Mouse (Mus musculus) stomach, embryonic 14.5 days (tissue): ENCODE data around the gene Tmem37. TPM values are rescaled to one million over a fixed set of nuclear protein-coding genes. Genes with fewer than 3 reads are reported as not detected.
"Not testable (repeated sequence)": the region's sequence is repeated elsewhere in the genome, so short reads cannot be mapped to it uniquely, and the experiment has no call there.

Source experiments
- ATAC-seq: fragments of 200-750 bp; cut with Nextera tagmentation; 2 replicates; pipeline ENCODE4 v1.8.0; 2017; ENCODE audit warnings: low read depth, moderate TSS enrichment; ENCODE audit not compliant: insufficient number of reproducible peaks, insufficient read depth, low FRiP score
- H3K27ac ChIP-seq: fragments of 300-500 bp; sonication (generic); 2 replicates; pipeline ENCODE4 v1.5.1; 2014; ENCODE audit warnings: mild to moderate bottlenecking, low read length, moderate library complexity, mixed read lengths
- H3K27me3 ChIP-seq: fragments of 300-500 bp; sonication (generic); 2 replicates; pipeline ENCODE4 v1.6.1; 2014; ENCODE audit warnings: low read length, control low read depth, mixed read lengths; ENCODE audit not compliant: control insufficient read depth, insufficient read depth
- H3K36me3 ChIP-seq: fragments of 300-500 bp; sonication (generic); 2 replicates; pipeline ENCODE4 v1.6.1; 2014; ENCODE audit warnings: mild to moderate bottlenecking, control low read depth, low read length, moderate library complexity, mixed read lengths; ENCODE audit not compliant: control insufficient read depth, insufficient read depth
- H3K4me1 ChIP-seq: fragments of 300-500 bp; sonication (generic); 2 replicates; pipeline ENCODE4 v1.6.1; 2014; ENCODE audit warnings: low read length, control low read depth, mixed read lengths; ENCODE audit not compliant: control insufficient read depth, insufficient read depth
- H3K4me2 ChIP-seq: fragments of 300-500 bp; sonication (generic); replicated peaks from 2 replicates; pipeline ENCODE4 v1.6.1; 2014; ENCODE audit warnings: low read depth, low read length, control low read depth
- H3K4me3 ChIP-seq: fragments of 300-500 bp; sonication (generic); 2 replicates; pipeline ENCODE4 v1.5.1; 2014; ENCODE audit warnings: low read depth, low read length, control low read depth
- H3K9ac ChIP-seq: fragments of 300-500 bp; sonication (generic); replicated peaks from 2 replicates; pipeline ENCODE4 v1.6.1; 2014; ENCODE audit warnings: low read depth, mild to moderate bottlenecking, control low read depth, low read length, moderate library complexity, mixed read lengths
- H3K9me3 ChIP-seq: fragments of 300-500 bp; sonication (generic); 2 replicates; pipeline ENCODE4 v1.6.1; 2016; ENCODE audit warnings: low read depth, low read length, control low read depth; ENCODE audit not compliant: control insufficient read depth
- WGBS: fragments of 180-500 bp; shearing (Covaris S2); extraction: QIAGEN DNeasy Blood & Tissue Kit; methylation state at CpG from one replicate; pipeline ENCODE4 v1.1.7; 2014; 5-methylcytosine and 5-hydroxymethylcytosine counted together
- polyA plus RNA-seq: library from polyadenylated mRNA; unstranded; fragments of >200 nt; fragmentation: Nextera tagmentation; extraction: Ambion mirVana; gene quantifications from 2 replicates; pipeline ENCODE4 v1.2.1, GENCODE M21; 2014

Tmem37 gene
- polyA plus RNA-seq, 1 experiment from 2014 or later: 4.5 TPM

GRCm38 (mm10) chr1:120099483-120099882, 25.6 kb upstream of the Tmem37 start:
- Histone ChIP-seq H3K4me2 (no peak overlapping the region), H3K9me3 (no peaks in the 10 kb centered on the region), H3K27me3 (no peaks in the 10 kb centered on the region), H3K4me3 (no peak overlapping the region), H3K27ac (no peak overlapping the region), H3K4me1 (no peaks in the 10 kb centered on the region), H3K9ac (no peak overlapping the region), H3K36me3 (no peaks in the 10 kb centered on the region)
- no peak for ATAC-seq
- 67% methylated on average over 6 of the region's 6 CpGs for WGBS

GRCm38 (mm10) chr1:120098327-120098726, 24.5 kb upstream of the Tmem37 start:
- no peaks in the 10 kb centered on the region for H3K27me3 ChIP-seq
- no peak overlapping the region for H3K4me3 ChIP-seq
- H3K9me3 ChIP-seq: no peaks in the 10 kb centered on the region
- H3K27ac ChIP-seq: no peak overlapping the region
- H3K4me1 ChIP-seq: no peaks in the 10 kb centered on the region
- ATAC-seq: no peak
- WGBS: 12% methylated on average over 7 of the region's 7 CpGs
- H3K4me2 ChIP-seq: no peak overlapping the region
- H3K9ac ChIP-seq: no peak overlapping the region
- no peaks in the 10 kb centered on the region for H3K36me3 ChIP-seq

- WGBS: 74% methylated on average over 3 of the region's 3 CpGs
- H3K4me1 ChIP-seq: no peaks in the 10 kb centered on the region
- H3K4me2 ChIP-seq: no peak overlapping the region
- no peaks in the 10 kb centered on the region for H3K27me3 ChIP-seq
- H3K27ac ChIP-seq: no peak overlapping the region
- H3K9ac ChIP-seq: no peak overlapping the region
- no peak overlapping the region for H3K4me3 ChIP-seq
- no peaks in the 10 kb centered on the region for H3K36me3 ChIP-seq
- ATAC-seq: no peak
- no peaks in the 10 kb centered on the region for H3K9me3 ChIP-seq
Measured at GRCm38 (mm10) chr1:120094920-120095319, 21.0 kb upstream of the Tmem37 start.

GRCm38 (mm10) chr1:120093482-120094134, 19.7 kb upstream of the Tmem37 start:
- not testable (repeated sequence) for H3K4me2 ChIP-seq, H3K4me3 ChIP-seq, H3K9me3 ChIP-seq, H3K27ac ChIP-seq, ATAC-seq, H3K27me3 ChIP-seq, H3K36me3 ChIP-seq, H3K4me1 ChIP-seq, H3K9ac ChIP-seq
- 53% methylated on average over 11 of the region's 14 CpGs for WGBS

- no peaks in the 10 kb centered on the region for H3K4me1 ChIP-seq
- WGBS: 82% methylated on average over 8 of the region's 8 CpGs
- no peaks in the 10 kb centered on the region for H3K36me3 ChIP-seq
- no peaks in the 10 kb centered on the region for H3K9me3 ChIP-seq
- H3K27me3 ChIP-seq: no peaks in the 10 kb centered on the region
- H3K4me3 ChIP-seq: no peak overlapping the region
- no peak overlapping the region for H3K9ac ChIP-seq
- H3K27ac ChIP-seq: no peak overlapping the region
- ATAC-seq: no peak
- H3K4me2 ChIP-seq: no peak overlapping the region
Measured at GRCm38 (mm10) chr1:120090880-120091570, 17.2 kb upstream of the Tmem37 start.

GRCm38 (mm10) chr1:120089180-120089579, 15.3 kb upstream of the Tmem37 start:
- no peaks in the 10 kb centered on the region for H3K27me3 ChIP-seq
- H3K4me1 ChIP-seq: no peaks in the 10 kb centered on the region
- H3K4me3 ChIP-seq: no peak overlapping the region
- no peak for ATAC-seq
- no peaks in the 10 kb centered on the region for H3K36me3 ChIP-seq
- H3K4me2 ChIP-seq: no peak overlapping the region
- H3K27ac ChIP-seq: no peak overlapping the region
- no peaks in the 10 kb centered on the region for H3K9me3 ChIP-seq
- 27% methylated on average over 5 of the region's 5 CpGs for WGBS
- H3K9ac ChIP-seq: no peak overlapping the region

GRCm38 (mm10) chr1:120086644-120087043, 12.8 kb upstream of the Tmem37 start:
- no peak for ATAC-seq
- no peak overlapping the region for H3K9ac ChIP-seq
- H3K4me3 ChIP-seq: no peak overlapping the region
- no peak overlapping the region for H3K4me2 ChIP-seq
- WGBS: 62% methylated on average over 13 of the region's 13 CpGs
- H3K4me1 ChIP-seq: peaks cover 10% of the 10 kb centered on the region; the same call in 1 of the 2 replicates
- no peaks in the 10 kb centered on the region for H3K27me3 ChIP-seq
- no peak overlapping the region for H3K27ac ChIP-seq
- no peaks in the 10 kb centered on the region for H3K36me3 ChIP-seq
- no peaks in the 10 kb centered on the region for H3K9me3 ChIP-seq

- Histone ChIP-seq H3K4me2 (no peak overlapping the region), H3K36me3 (no peaks in the 10 kb centered on the region), H3K27ac (no peak overlapping the region), H3K27me3 (no peaks in the 10 kb centered on the region), H3K9me3 (no peaks in the 10 kb centered on the region), H3K4me3 (no peak overlapping the region), H3K9ac (no peak overlapping the region), H3K4me1 (peaks cover 10% of the 10 kb centered on the region; the same call in 1 of the 2 replicates)
- no peak for ATAC-seq
- 51% methylated on average over 3 of the region's 3 CpGs for WGBS
Measured at GRCm38 (mm10) chr1:120085696-120086095, 11.8 kb upstream of the Tmem37 start.
